Mouse (Mus musculus) midbrain, embryonic 13.5 days (tissue): ENCODE data around the gene Otud1. TPM values are rescaled to one million over a fixed set of nuclear protein-coding genes. Genes with fewer than 3 reads are reported as not detected.
A peak's percentile ranks its signal among the peaks of the same experiment; 100 is the strongest.

Source experiments
- ATAC-seq: fragments of 200-750 bp; cut with Nextera tagmentation; 2 replicates; pipeline ENCODE4 v1.8.0; 2017; ENCODE audit warnings: mild to moderate bottlenecking, moderate TSS enrichment, moderate library complexity
- H3K27ac ChIP-seq: fragments of 300-500 bp; sonication (generic); 2 replicates; pipeline ENCODE4 v1.5.1; 2015; ENCODE audit warnings: inconsistent platforms, mild to moderate bottlenecking, moderate library complexity
- H3K27me3 ChIP-seq: fragments of 300-500 bp; sonication (generic); 2 replicates; pipeline ENCODE4 v1.6.1; 2015; ENCODE audit warnings: mild to moderate bottlenecking, inconsistent platforms
- H3K36me3 ChIP-seq: fragments of 300-500 bp; sonication (generic); 2 replicates; pipeline ENCODE4 v1.6.1; 2015; ENCODE audit warnings: mild to moderate bottlenecking, inconsistent platforms
- H3K4me1 ChIP-seq: fragments of 300-500 bp; sonication (generic); replicated peaks from 2 replicates; pipeline ENCODE4 v1.6.1; 2015; ENCODE audit warnings: inconsistent platforms
- H3K4me2 ChIP-seq: fragments of 300-500 bp; sonication (generic); replicated peaks from 2 replicates; pipeline ENCODE4 v1.6.1; 2015; ENCODE audit warnings: moderate library complexity, mild to moderate bottlenecking, inconsistent platforms
- H3K4me3 ChIP-seq: fragments of 300-500 bp; sonication (generic); replicated peaks from 2 replicates; pipeline ENCODE4 v1.5.1; 2015; ENCODE audit warnings: mild to moderate bottlenecking, inconsistent platforms
- H3K9ac ChIP-seq: fragments of 300-500 bp; sonication (generic); replicated peaks from 2 replicates; pipeline ENCODE4 v1.6.1; 2015; ENCODE audit warnings: mild to moderate bottlenecking, inconsistent platforms
- H3K9me3 ChIP-seq: fragments of 300-500 bp; sonication (generic); 2 replicates; pipeline ENCODE4 v1.6.1; 2016; ENCODE audit warnings: mild to moderate bottlenecking, inconsistent platforms
- WGBS: fragments of 180-500 bp; shearing (Covaris S2); methylation state at CpG from one replicate; pipeline ENCODE4 v1.1.7; 2015; 5-methylcytosine and 5-hydroxymethylcytosine counted together
- polyA plus RNA-seq: library from polyadenylated mRNA; unstranded; fragments of >200 nt; fragmentation: Nextera tagmentation; extraction: Ambion mirVana; gene quantifications from 2 replicates; pipeline ENCODE4 v1.2.1, GENCODE M21; 2015

The Otud1 gene
- polyA plus RNA-seq = 0.82 and 0.92 TPM in 2 replicates

- Histone ChIP-seq H3K4me3 (peak within 1 kb of the TSS; percentile 70), H3K4me2 (peak within 1 kb of the TSS; percentile 74), H3K4me1 (peaks cover 19% of the 10 kb centered on the region), H3K9ac (peak within 1 kb of the TSS; percentile 80), H3K9me3 (no peaks in the 10 kb centered on the region), H3K27ac (peak within 1 kb of the TSS; percentile 81), H3K36me3 (no peaks in the 10 kb centered on the region), H3K27me3 (peaks cover 50% of the 10 kb centered on the region)
- ATAC-seq = peak; percentile 98
- under 1% methylated on average over 60 of the region's 62 CpGs for WGBS
Measured at GRCm38 (mm10) chr2:19657158-19657874, at the start of gene Otud1. Gene Otud1, plus strand, starts transcription at chr2:19657752.

- Histone ChIP-seq H3K9me3 (no peaks in the 10 kb centered on the region), H3K36me3 (no peaks in the 10 kb centered on the region), H3K9ac (no peak overlapping the region), H3K27me3 (no peaks in the 10 kb centered on the region), H3K4me1 (0 out of 2 replicates have a peak, but pooled peaks cover 3% of the 10 kb centered on the region), H3K27ac (no peak overlapping the region), H3K4me3 (no peak overlapping the region), H3K4me2 (no peak overlapping the region)
- WGBS = 64% methylated on average over 1 of the region's 1 CpGs
- no peak for ATAC-seq
Measured at GRCm38 (mm10) chr2:19607852-19608251, 49.7 kb upstream of the Otud1 start.

GRCm38 (mm10) chr2:19608410-19609073 lies 49.0 kb upstream of the Otud1 start:
- H3K4me1 ChIP-seq = 0 out of 2 replicates have a peak, but pooled peaks cover 3% of the 10 kb centered on the region
- no peaks in the 10 kb centered on the region for H3K9me3 ChIP-seq
- H3K27ac ChIP-seq = no peak overlapping the region
- no peaks in the 10 kb centered on the region for H3K27me3 ChIP-seq
- no peak for ATAC-seq
- no peak overlapping the region for H3K4me2 ChIP-seq
- WGBS = 84% methylated on average over 3 of the region's 3 CpGs
- H3K4me3 ChIP-seq = no peak overlapping the region
- H3K9ac ChIP-seq = no peak overlapping the region
- H3K36me3 ChIP-seq = no peaks in the 10 kb centered on the region

GRCm38 (mm10) chr2:19622041-19622440 lies 35.5 kb upstream of the Otud1 start:
- Histone ChIP-seq H3K4me1 (no peaks in the 10 kb centered on the region), H3K36me3 (no peaks in the 10 kb centered on the region), H3K4me2 (no peak overlapping the region), H3K9me3 (no peaks in the 10 kb centered on the region), H3K9ac (no peak overlapping the region), H3K27me3 (no peaks in the 10 kb centered on the region), H3K27ac (no peak overlapping the region), H3K4me3 (no peak overlapping the region)
- no peak for ATAC-seq
- 96% methylated on average over 1 of the region's 1 CpGs for WGBS

GRCm38 (mm10) chr2:19627044-19627443 lies 30.5 kb upstream of the Otud1 start:
- no peak overlapping the region for H3K27ac ChIP-seq
- no peaks in the 10 kb centered on the region for H3K4me1 ChIP-seq
- no peak overlapping the region for H3K4me3 ChIP-seq
- H3K9me3 ChIP-seq = no peaks in the 10 kb centered on the region
- no peaks in the 10 kb centered on the region for H3K27me3 ChIP-seq
- H3K9ac ChIP-seq = no peak overlapping the region
- H3K36me3 ChIP-seq = no peaks in the 10 kb centered on the region
- WGBS = 85% methylated on average over 6 of the region's 6 CpGs
- no peak for ATAC-seq
- H3K4me2 ChIP-seq = no peak overlapping the region

- Histone ChIP-seq H3K27me3 (no peaks in the 10 kb centered on the region), H3K36me3 (no peaks in the 10 kb centered on the region), H3K9ac (no peak overlapping the region), H3K4me3 (no peak overlapping the region), H3K27ac (no peak overlapping the region), H3K4me2 (no peak overlapping the region), H3K9me3 (no peaks in the 10 kb centered on the region), H3K4me1 (no peaks in the 10 kb centered on the region)
- ATAC-seq = no peak
- 90% methylated on average over 4 of the region's 4 CpGs for WGBS
Measured at GRCm38 (mm10) chr2:19627920-19628608, 29.5 kb upstream of the Otud1 start.

GRCm38 (mm10) chr2:19630544-19630943 lies 27.0 kb upstream of the Otud1 start:
- H3K4me2 ChIP-seq = no peak overlapping the region
- H3K9ac ChIP-seq = no peak overlapping the region
- no peaks in the 10 kb centered on the region for H3K36me3 ChIP-seq
- no peak overlapping the region for H3K27ac ChIP-seq
- no peaks in the 10 kb centered on the region for H3K27me3 ChIP-seq
- H3K4me1 ChIP-seq = no peaks in the 10 kb centered on the region
- no peak overlapping the region for H3K4me3 ChIP-seq
- no peaks in the 10 kb centered on the region for H3K9me3 ChIP-seq
- WGBS = 69% methylated on average over 1 of the region's 1 CpGs
- no peak for ATAC-seq

- no peak for ATAC-seq
- no peak overlapping the region for H3K4me3 ChIP-seq
- 70% methylated on average over 2 of the region's 2 CpGs for WGBS
- H3K27ac ChIP-seq = no peak overlapping the region
- H3K36me3 ChIP-seq = no peaks in the 10 kb centered on the region
- H3K9me3 ChIP-seq = no peaks in the 10 kb centered on the region
- H3K4me2 ChIP-seq = no peak overlapping the region
- H3K9ac ChIP-seq = no peak overlapping the region
- H3K27me3 ChIP-seq = no peaks in the 10 kb centered on the region
- H3K4me1 ChIP-seq = no peaks in the 10 kb centered on the region
Measured at GRCm38 (mm10) chr2:19633406-19633920, 24.1 kb upstream of the Otud1 start.

GRCm38 (mm10) chr2:19645182-19645581 lies 12.4 kb upstream of the Otud1 start:
- Histone ChIP-seq H3K9me3 (no peaks in the 10 kb centered on the region), H3K27me3 (no peaks in the 10 kb centered on the region), H3K27ac (no peak overlapping the region), H3K4me2 (no peak overlapping the region), H3K36me3 (no peaks in the 10 kb centered on the region), H3K4me1 (no peaks in the 10 kb centered on the region), H3K9ac (no peak overlapping the region), H3K4me3 (no peak overlapping the region)
- ATAC-seq = no peak
- WGBS = 82% methylated on average over 2 of the region's 2 CpGs

- Histone ChIP-seq H3K9ac (no peak overlapping the region), H3K36me3 (no peaks in the 10 kb centered on the region), H3K4me2 (no peak overlapping the region), H3K9me3 (no peaks in the 10 kb centered on the region), H3K27me3 (no peaks in the 10 kb centered on the region), H3K4me3 (no peak overlapping the region), H3K4me1 (no peaks in the 10 kb centered on the region), H3K27ac (no peak overlapping the region)
- no peak for ATAC-seq
- WGBS = 82% methylated on average over 4 of the region's 4 CpGs
Measured at GRCm38 (mm10) chr2:19646144-19646543, 11.4 kb upstream of the Otud1 start.

GRCm38 (mm10) chr2:19646910-19647309 lies 10.6 kb upstream of the Otud1 start:
- Histone ChIP-seq H3K4me2 (no peak overlapping the region), H3K9me3 (no peaks in the 10 kb centered on the region), H3K4me3 (no peak overlapping the region), H3K27me3 (no peaks in the 10 kb centered on the region), H3K9ac (no peak overlapping the region), H3K4me1 (no peaks in the 10 kb centered on the region), H3K36me3 (no peaks in the 10 kb centered on the region), H3K27ac (no peak overlapping the region)
- 19% methylated on average over 1 of the region's 1 CpGs for WGBS
- no peak for ATAC-seq

- no peak for ATAC-seq
- Histone ChIP-seq H3K4me3 (no peak overlapping the region), H3K4me1 (peaks cover 19% of the 10 kb centered on the region), H3K4me2 (peak overlapping the region; percentile 74; the same call in 1 of the 2 replicates), H3K9me3 (no peaks in the 10 kb centered on the region), H3K9ac (no peak overlapping the region), H3K27me3 (peaks cover 44% of the 10 kb centered on the region), H3K27ac (no peak overlapping the region), H3K36me3 (no peaks in the 10 kb centered on the region)
- WGBS = 20% methylated on average over 5 of the region's 5 CpGs
Measured at GRCm38 (mm10) chr2:19656436-19656835, 1.1 kb upstream of the Otud1 start.
